Mouse (Mus musculus) spleen, adult 18-20 months (tissue): ENCODE data around the gene Hmga1b.
"Not testable (repeated sequence)": the region's sequence is repeated elsewhere in the genome, so short reads cannot be mapped to it uniquely, and the experiment has no call there.

Source experiments
- DNase-seq, 2 experiments: peaks; one replicate each; pipeline ENCODE4 v3.0.0; 2022; ENCODE audit warnings: mixed read lengths in 2 of 2

Hmga1b gene

GRCm38 (mm10) chr11:120762672-120763041, at the start of gene Hmga1b:
Hmga1b (plus strand) TSS chr11:120762794.
- not testable (repeated sequence) for DNase-seq

GRCm38 (mm10) chr11:120713580-120714518, 48.7 kb upstream of the Hmga1b start, which contains the start of the genes Cenpx and Lrrc45:
Cenpx (minus strand) TSS chr11:120713738.
Lrrc45 (plus strand) TSS chr11:120713925.
- DNase-seq, result peak; percentile 87 to 91

GRCm38 (mm10) chr11:120714546-120714945, 48.0 kb upstream of the Hmga1b start:
- no peak for DNase-seq

GRCm38 (mm10) chr11:120715131-120715530, 47.5 kb upstream of the Hmga1b start:
- DNase-seq, result no peak

- no peak for DNase-seq
Observed at GRCm38 (mm10) chr11:120719242-120719641, 43.4 kb upstream of the Hmga1b start.

GRCm38 (mm10) chr11:120719841-120720376, 42.7 kb upstream of the Hmga1b start:
- DNase-seq, result no peak

GRCm38 (mm10) chr11:120720450-120720849, 42.1 kb upstream of the Hmga1b start:
- DNase-seq, result peak; percentile 82 to 93

- peak in 1 of 2 experiments; percentile 59 for DNase-seq
Observed at GRCm38 (mm10) chr11:120721124-120722066, 41.2 kb upstream of the Hmga1b start, which contains the start of gene Rac3. Rac3 (plus strand) TSS chr11:120721470.

GRCm38 (mm10) chr11:120722067-120722630, 40.4 kb upstream of the Hmga1b start:
- DNase-seq, result no peak

- DNase-seq, result no peak
Observed at GRCm38 (mm10) chr11:120722761-120723382, 39.7 kb upstream of the Hmga1b start.

- DNase-seq, result no peak
Observed at GRCm38 (mm10) chr11:120723509-120723908, 39.1 kb upstream of the Hmga1b start.

- DNase-seq, result no peak
Observed at GRCm38 (mm10) chr11:120726243-120727168, 36.1 kb upstream of the Hmga1b start.

GRCm38 (mm10) chr11:120727169-120727527, 35.4 kb upstream of the Hmga1b start, which contains the start of gene Dcxr:
Dcxr (minus strand) TSS chr11:120727281.
- peak; percentile 71 to 74 for DNase-seq

- no peak for DNase-seq
Observed at GRCm38 (mm10) chr11:120727564-120727963, 35.0 kb upstream of the Hmga1b start.

GRCm38 (mm10) chr11:120728530-120729240, 33.9 kb upstream of the Hmga1b start:
- DNase-seq, result no peak

- DNase-seq, result peak; percentile 35 to 59
Observed at GRCm38 (mm10) chr11:120729432-120730050, 33.1 kb upstream of the Hmga1b start.

- no peak for DNase-seq
Observed at GRCm38 (mm10) chr11:120730331-120730870, 32.2 kb upstream of the Hmga1b start.

GRCm38 (mm10) chr11:120731395-120731794, 31.2 kb upstream of the Hmga1b start:
- no peak for DNase-seq
